Mouse (Mus musculus): ENCODE measurements around the gene Tbc1d1.

Gene Tbc1d1

DNA sequence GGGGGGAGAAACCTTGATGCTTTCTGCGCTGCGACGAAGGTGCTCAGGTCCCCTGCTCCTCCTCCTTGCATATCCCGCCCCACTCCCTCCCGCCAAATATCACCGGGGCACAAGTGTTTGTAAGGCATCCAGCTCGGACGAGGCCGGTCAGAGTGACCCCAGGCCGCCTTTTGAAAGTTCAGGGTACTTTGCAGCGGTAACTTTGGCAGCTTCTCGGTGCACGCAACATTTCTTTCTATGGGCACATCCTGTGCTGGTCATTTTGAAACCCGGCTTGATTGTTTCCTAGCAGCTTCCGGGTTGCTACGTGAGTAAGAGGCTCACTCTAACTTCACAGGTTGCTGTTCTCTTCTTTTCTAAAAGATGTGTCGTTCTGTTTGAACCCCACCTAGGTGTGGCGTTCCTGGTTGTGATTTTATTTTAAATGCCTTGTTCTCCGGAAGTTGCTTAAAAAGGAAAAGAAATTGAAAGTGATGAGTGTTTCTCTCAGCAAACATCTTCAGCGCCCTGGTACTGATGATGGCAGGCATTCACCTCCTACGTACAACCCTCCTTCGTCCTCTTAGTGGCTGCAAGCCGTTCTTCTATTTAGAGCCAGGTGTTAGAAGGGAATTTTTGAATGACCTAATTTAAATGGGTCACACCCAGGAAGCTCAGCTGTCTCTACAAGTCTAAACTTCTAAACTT, 4.7 kb downstream of the Tbc1d1 start:
- no peak for DNase-seq (ENCODE audit: low read depth)

GRCm38 (mm10) chr5:64161917-64162316, 5.8 kb downstream of the Tbc1d1 start:
- DNase-seq (ENCODE audit: low read depth) = no peak

- no peak for DNase-seq (ENCODE audit: low read depth)
These were observed 6.5 kb downstream of the Tbc1d1 start for GRCm38 (mm10) chr5:64162582-64162981.

DNA sequence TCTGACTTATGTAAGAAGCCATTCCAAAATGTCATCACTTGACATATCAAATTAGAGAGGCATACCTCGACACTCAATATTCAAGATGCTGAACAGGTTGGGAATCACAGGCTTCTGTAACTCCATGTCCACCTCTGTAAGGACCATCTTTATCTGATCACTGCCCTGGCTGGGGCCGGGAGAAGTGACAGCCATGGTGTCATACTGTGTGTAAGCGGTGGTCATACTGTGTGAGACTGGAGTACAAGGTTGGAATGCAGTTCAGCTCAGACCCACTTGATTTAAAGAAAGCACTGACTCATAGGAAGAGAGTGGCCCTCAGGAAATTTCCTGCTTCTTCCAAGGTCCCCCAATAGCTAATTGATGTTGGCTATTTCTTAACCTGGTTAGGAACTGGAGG, 8.3 kb downstream of the Tbc1d1 start:
- no peak for DNase-seq (ENCODE audit: low read depth)

DNA sequence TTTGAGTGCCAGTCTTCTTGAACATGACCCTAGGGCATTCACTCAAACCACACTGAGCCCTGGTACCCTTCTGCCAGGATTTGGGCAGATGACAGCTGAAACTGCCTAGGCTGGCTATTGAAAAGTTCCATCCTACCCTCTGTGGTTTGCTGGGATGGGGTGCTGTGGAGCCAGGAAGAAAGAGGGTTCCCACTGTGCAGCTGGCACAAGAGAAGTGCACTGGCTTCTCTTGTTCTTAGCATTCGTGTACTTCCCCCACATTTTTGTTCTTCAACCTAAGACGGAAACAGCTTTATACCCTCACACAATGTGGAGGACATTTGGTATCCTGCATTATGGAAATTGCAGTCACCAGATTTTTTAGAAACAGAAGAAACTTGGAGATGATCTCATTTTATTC, 9.7 kb downstream of the Tbc1d1 start:
- DNase-seq (ENCODE audit: low read depth) = no peak

- DNase-seq (ENCODE audit: low read depth) = no peak
These were observed 13.0 kb downstream of the Tbc1d1 start for GRCm38 (mm10) chr5:64168990-64169540.

- DNase-seq (ENCODE audit: low read depth) = no peak
These were observed 16.8 kb downstream of the Tbc1d1 start for GRCm38 (mm10) chr5:64172884-64173283.

DNA sequence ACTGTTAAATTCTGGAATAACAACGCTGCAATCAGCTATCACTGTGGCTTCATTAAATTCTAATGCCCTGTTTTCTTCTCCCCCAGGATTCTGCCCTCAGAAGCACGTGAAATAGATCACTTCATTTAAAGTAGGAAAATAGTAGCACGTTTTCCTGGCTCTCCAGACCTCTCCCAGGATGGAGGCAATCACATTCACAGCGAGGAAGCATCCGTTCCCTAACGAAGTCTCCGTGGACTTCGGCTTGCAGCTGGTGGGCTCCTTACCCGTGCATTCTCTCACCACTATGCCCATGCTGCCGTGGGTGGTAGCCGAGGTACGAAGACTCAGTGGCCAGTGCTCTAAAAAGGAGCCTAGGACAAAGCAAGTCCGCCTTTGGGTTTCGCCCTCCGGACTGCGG, 17.2 kb downstream of the Tbc1d1 start:
- DNase-seq (ENCODE audit: low read depth) = no peak

DNA sequence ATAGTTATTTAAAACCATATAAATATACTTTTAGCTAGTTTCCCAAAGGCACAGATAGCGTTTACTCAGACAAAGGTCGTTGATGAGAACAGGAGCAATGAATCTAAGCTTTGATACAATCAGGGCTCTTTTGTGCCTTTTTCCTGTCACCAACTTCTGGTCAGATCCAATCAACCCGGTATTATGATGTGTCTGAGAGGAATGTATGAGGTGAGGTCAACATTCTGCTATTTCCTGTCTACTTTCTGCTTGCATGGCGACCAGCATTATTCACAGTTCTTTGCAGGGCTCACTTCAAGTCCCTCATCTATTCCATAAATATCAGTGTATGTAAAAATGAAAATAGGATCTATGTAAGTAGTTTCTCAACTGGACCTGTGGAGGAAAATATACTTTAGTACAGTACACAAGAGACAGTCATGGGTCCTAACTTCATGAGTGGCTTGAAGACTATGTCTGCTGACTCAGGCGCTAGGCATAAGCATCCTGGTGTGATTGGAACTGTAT, 18.4 kb downstream of the Tbc1d1 start:
- DNase-seq (ENCODE audit: low read depth) = no peak

- DNase-seq (ENCODE audit: low read depth) = no peak
These were observed 24.4 kb downstream of the Tbc1d1 start for GRCm38 (mm10) chr5:64180548-64180947.

GRCm38 (mm10) chr5:64183712-64184111, 27.6 kb downstream of the Tbc1d1 start:
- no peak for DNase-seq (ENCODE audit: low read depth)

GRCm38 (mm10) chr5:64185257-64185656, 29.2 kb downstream of the Tbc1d1 start:
- DNase-seq (ENCODE audit: low read depth) = no peak

GRCm38 (mm10) chr5:64186566-64186965, 30.5 kb downstream of the Tbc1d1 start:
- no peak for DNase-seq (ENCODE audit: low read depth)

- DNase-seq (ENCODE audit: low read depth) = no peak
These were observed 32.1 kb downstream of the Tbc1d1 start for GRCm38 (mm10) chr5:64188083-64188648.

GRCm38 (mm10) chr5:64190892-64191291, 34.8 kb downstream of the Tbc1d1 start:
- no peak for DNase-seq (ENCODE audit: low read depth)

DNA sequence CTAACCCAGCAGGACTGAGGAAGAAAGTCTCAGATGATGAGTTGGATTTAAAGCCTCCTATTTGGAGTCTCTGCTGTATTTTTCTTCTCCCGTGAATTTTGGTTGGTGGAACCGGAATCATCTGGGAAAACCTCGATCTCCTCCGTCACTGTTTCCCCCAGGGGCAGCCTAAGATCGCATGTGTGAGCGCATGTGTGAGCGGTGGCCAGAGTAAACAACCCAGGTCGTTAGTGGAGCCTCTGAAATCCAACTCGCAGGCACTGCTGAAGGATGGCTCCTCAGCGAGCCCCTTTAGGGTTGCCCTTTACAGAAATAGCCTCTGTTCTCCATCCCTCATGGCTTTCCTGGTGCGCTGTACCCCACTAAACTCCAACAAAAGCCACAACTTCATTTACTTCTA, 37.2 kb downstream of the Tbc1d1 start:
- no peak for DNase-seq (ENCODE audit: low read depth)

GRCm38 (mm10) chr5:64196250-64196865, 40.3 kb downstream of the Tbc1d1 start:
- peak; percentile 51 for DNase-seq (ENCODE audit: low read depth)

- peak; percentile 30 for DNase-seq (ENCODE audit: low read depth)
These were observed 40.8 kb downstream of the Tbc1d1 start for GRCm38 (mm10) chr5:64196866-64197321.

DNA sequence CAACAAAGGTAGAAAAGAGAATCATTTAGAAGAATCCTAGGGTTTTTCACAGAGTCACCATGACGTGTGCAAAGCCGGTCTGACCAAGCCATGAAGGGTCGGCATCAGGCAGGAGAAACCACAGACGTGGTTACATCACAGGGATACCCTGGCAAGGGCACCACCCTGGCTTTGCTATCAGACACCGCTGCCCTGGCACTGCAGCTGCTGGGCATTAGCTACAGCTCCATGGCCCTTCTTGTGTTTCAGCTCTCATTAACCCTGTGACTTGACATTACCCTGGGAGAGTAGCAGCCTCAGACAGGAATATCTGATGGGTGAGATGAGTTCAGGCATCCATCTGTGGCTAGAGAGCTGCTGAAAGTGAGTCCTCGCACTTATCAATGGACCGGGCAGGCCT, 42.5 kb downstream of the Tbc1d1 start:
- DNase-seq (ENCODE audit: low read depth) = no peak

DNA sequence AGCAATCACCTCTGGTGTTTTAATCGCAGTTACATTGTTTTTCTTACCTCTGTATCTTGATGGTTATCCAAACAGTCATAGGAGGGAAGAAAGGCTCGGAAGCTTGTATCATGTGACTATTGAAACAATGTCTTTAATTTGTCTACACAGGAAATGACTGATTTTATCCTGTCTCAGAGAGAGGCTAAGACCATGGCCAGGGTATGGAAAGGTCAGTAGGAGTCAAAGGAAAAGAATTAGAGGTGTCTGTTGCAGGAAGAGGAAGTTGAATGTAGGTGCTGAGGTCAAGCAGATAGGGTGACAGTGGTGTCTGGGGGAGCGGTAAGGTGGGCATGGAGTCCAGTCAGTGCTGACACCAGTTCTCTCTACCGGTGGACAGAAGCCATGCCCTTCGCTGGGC, 45.0 kb downstream of the Tbc1d1 start:
- DNase-seq (ENCODE audit: low read depth) = no peak

- peak; percentile 46 for DNase-seq (ENCODE audit: low read depth)
These were observed 46.2 kb downstream of the Tbc1d1 start for GRCm38 (mm10) chr5:64202306-64202705.

DNA sequence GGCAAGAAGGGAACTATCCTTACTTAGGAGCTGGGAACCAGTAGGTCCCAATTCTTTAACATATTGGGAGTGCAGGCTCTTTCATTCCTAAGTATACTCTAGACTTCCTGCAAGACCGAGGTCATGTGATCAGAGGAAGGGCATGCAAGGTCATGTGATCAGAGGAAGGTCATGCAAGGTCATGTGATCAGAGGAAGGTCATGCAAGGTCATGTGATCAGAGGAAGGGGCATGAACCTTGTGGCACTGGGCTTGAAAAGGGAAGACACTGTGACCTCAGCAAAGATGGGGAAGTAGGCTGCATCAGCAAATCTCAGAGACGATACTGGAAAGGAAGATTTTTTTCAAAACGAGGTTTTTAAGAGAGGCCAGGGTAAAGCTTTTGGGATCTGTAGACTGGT, 49.5 kb downstream of the Tbc1d1 start:
- no peak for DNase-seq (ENCODE audit: low read depth)

GRCm38 (mm10) chr5:64206431-64206830, 50.3 kb downstream of the Tbc1d1 start:
- DNase-seq (ENCODE audit: low read depth) = no peak

Data from fibroblast of lung, adult 2 months (primary cell).